Mouse (Mus musculus) right cerebral cortex, adult 2 months (tissue): ENCODE results near the gene 2410002F23Rik.
"Not testable (repeated sequence)": the region's sequence is repeated elsewhere in the genome, so short reads cannot be mapped to it uniquely, and the experiment has no call there.

ENCODE experiments used
- DNase-seq, 2 experiments: peaks; one replicate each; pipeline ENCODE4 v3.0.0; 2021 to 2022; ENCODE audit warnings: low spot score in 2 of 2

Gene 2410002F23Rik

DNA sequence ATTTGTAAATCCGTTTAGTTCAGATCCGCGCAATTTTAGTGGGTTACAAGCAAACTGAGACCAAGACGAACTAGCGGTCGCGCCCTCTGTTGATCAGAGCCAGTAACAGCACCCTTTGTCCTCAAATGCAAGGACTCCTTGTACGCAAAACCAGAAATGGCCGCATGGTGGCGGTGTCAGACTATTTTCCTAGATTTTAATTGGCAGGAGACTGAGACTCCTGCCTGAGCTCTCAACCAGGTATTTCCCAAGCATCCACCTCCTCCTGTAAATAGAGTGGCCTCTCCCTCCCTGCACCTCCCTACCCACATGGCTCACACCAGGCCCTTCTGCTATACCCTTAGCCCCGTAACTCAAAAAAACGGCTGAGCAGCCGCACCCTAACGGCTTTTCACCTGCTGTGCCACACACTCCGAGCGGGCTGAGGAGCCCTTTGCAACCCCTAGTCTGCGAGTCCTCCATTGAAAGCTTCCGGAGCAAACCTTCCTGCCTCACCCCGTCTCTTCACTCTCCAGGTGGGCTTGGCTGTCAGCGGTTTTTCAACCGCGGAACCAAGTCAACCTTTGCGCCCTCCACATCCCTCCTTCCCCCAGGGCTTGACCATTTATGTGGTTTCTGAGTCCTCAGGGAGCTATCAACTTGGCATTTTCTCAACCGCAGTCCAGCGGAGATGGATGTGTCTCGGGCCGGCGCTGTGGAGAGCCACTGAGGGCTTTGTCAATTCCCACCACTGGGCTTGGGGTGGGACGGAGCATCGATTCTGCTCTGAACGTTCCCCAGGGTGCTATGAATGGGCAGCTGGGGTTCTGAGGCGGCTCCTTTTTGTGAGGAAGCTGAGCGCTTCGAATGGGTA lies 16.5 kb downstream of the 2410002F23Rik start:
- peak; percentile 99 for DNase-seq

DNA sequence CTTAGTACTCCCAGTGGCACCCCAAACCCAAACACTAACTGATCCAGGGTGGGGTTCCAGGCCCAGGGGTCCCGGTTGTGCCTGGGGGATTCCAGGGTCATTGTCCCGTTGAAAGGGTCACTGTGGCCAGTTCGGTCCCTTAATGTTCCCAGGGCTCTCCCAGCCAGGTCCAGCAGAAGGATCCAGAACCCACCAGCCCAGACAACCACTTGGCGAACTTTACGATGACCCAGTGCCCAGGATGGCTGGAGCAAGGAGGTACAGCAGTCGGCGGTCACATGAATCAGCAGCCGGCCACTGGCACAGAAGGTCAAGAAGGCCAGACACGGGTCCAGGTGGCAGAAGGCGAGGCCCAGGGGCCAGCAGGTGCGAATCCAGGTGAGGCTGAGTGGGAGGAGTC lies 21.6 kb downstream of the 2410002F23Rik start:
- no peak for DNase-seq

DNA sequence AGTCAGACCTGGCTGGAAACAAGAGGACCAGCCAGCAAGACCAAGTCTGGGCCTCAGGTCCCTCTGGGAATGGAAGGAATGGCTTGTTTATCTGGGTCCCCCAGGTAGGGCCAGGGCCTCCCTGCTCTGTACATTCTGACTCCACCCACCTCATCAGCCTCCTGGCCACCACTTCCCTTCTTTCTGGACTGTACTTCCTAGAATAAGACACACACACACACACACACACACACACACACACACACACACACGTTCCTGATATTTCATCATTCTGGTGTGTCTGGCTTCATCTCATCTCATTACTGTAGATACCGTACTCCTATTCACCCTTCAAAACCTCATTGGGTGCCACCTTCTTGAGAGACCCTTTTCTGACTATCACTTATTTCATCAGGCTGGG lies 22.9 kb downstream of the 2410002F23Rik start:
- DNase-seq, result no peak

DNA sequence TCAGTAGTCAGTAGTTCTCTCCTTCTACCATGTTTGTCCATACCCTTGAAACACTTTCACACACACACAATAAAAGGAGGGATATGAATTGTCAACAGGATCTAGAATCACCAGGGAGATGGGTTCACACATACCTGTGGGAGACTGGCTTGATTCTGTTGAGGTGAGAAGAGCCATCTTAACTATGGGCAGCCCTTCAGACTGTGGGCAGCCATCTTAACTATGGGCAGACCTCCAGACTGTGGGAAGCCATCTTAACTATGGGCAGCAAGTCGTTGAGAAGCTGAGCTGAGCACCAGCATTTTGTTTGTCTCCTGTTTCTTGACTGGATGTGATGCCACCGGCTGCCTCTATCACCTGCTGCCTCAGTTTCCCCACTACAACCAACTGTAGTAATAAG lies 24.8 kb downstream of the 2410002F23Rik start:
- no peak for DNase-seq

DNA sequence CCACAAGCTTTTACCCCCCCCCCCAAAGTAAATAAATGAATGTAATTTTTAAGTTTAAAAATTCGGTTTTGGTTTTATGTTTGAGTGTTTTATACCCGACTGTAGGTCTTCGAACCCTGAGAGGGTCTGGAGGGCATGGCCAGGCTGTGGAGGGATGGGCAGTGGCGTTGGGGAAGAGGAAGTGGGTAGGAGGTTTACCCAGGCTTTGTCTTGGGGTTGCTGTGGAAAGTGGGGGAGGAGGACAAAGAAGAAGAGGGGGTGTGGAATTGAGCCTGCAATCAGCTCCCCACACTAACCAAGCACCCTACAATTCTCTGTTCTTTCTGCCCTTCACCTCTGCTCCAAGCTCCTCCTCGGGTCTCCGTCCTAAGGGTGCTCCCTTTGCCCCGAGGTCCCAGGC lies 26.0 kb downstream of the 2410002F23Rik start:
- no peak for DNase-seq

DNA sequence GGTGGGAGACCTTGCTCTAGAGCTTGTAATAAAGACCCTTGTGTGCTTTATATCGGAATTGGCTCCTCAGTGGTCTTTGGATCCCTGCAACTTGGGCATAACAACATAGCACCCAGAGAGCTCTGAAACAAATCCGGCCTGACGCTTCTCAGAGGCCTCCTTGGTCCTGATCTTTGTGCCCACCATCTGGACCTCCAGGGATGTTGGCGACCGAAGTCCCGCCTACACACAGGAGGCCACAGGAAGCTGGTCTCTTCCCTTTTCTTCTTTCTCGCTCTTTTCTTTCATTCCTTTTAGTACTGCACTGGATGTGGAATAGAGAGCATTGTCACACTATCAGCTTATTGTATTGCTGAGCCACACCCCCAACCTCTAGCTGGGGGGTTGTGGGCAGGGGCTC lies 26.9 kb downstream of the 2410002F23Rik start:
- no peak for DNase-seq

DNA sequence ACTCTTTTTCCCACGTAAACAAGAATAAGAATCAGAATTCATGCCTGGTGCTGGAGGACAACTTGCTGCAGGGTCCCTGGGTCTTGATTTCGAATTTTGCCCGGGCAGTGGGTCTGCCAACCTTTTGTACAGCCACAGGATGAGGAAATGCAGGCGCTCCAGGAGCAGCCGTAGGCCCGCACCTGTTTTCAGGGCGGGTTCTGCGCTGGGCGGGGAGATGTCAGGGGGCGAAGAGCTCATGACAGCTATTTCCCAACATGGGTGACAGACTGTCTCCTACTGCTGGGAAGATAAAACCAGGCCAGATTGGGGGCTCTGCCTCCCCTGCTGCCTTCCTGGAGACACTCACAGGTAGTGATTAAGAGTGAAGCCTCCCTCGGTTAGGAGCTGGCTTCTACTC lies 27.6 kb downstream of the 2410002F23Rik start:
- DNase-seq, result no peak

DNA sequence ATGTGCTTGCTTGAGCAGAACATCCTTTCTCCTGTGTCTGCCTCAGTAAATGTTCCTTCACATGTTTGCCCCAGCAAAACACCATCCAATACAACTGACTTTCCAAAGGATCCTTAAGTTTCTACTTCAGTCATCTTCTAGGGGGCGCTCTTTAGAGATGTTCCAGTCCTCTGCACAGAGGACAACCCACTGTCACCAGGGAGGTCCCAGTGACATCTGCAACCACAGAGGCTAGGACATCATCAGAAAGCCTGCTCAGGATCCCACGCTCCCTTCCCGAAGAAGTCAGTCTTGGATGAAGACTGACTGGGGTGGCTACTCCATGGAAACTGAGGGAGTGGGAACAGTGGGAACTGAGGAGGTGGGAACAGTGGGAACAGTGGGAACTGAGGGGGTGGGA lies 29.0 kb downstream of the 2410002F23Rik start:
- no peak for DNase-seq

DNA sequence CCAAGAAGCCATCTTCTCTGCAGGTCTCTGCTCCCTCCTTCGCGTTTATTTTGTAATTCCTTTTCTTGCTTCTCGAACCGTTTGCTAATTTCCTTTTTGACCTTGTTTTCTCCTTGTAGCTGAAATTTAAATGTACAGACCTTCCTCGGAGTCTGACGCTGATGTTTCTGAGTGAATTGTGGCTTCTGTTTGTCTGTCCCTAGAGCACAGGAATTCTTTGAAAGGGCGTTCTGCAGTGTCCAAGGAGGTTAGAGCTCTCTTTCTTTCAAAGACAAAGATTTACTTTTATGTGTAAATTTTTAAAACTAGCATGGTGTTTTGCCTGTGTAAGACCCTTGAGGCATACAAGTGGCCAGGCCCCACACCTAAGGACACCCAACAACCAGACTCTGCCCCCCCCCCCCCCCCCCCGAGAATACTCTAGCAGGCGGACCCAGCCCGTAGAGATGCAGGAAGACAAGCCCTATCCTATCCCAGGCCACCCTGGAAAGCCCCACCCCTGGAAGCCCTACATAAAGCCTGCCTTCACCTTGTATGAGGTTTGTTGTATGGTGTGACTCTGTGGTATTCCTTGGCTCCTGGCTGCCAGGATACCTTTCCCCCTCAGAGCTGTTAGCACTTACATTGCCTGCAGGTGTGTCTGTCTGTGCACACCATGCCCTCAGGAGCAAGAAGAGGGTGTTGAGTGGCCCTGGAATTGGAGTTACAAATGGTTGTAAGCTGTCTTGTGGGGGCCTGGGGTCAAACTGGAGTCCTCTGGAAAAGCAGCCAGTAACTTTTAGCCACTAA lies 30.1 kb downstream of the 2410002F23Rik start:
- DNase-seq, result no peak

DNA sequence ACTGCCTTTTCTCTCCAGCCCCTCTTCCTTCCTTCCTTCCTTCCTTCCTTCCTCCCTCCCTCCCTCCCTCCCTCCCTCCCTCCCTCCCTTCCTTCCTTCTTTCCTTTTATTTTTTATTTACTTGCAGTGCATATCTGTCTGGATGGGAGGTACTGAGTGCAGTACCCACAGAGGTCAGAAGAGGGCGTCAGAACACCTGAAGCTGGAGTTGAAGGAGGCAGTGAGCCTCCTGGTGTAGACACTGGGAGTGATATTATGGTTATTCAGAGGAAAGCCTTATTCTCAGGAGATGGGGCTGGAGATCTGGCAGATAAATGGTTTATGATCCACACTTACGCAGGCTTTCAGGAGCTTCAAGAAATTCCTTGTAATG lies 30.7 kb downstream of the 2410002F23Rik start:
- peak; percentile 55 to 63 for DNase-seq

DNA sequence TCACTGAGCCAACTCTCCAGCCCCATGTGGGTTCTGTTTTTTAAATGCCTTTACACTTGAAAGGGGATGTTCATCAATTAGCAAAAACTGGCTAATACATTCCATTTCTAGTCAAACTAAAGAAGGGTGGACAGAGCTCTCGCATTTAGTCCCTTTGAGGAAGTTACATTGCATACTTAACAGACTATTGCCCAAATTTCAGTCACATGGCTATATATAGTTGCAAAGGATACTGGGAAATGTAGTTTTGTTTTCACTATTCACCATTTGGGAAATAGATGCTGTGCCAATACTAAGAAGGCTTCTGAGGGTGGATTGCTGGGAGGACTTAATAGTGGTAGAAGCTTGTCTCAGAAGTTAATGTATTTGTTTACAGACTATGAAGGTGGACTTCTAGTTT lies 34.4 kb downstream of the 2410002F23Rik start:
- no peak for DNase-seq

DNA sequence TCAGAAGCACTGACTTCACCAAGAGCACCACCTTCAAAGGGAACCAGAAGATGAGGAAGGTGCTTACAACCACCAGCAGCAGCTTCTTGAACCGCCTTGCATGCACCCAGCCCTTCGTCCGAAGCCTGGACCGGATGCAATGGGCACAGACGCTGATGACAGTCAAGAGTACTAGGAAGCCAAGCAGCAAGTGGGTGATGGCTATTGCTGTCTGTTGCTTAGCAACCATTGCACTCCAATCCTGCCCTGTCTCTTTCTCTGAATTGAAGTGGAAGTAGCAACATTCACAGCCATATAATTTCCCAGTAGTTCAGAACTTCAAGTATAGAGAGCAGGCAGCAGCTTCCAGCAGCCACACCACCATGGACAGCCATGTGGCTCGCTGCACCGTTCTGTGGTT lies 35.1 kb downstream of the 2410002F23Rik start:
- DNase-seq, result peak in 1 of 2 experiments; percentile 28

DNA sequence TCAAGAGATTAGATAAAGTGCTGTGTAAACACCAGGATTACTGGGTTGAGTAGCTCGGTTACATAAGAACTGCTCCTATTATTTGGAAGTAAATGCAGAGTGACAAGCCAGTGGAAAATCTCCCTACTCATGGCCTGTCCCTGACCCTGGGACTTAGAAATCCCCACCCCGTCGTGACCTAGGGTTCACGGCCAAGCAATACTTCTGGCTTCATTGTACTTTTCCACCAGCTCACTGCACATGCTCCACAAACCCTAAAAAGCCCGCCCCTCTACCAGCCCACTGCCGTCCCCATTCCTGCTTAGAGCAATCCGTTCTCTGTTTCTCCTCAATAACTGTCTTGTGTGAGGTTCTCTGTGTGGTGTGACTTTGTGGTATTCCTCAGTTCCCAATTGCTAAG lies 41.2 kb downstream of the 2410002F23Rik start:
- no peak for DNase-seq

DNA sequence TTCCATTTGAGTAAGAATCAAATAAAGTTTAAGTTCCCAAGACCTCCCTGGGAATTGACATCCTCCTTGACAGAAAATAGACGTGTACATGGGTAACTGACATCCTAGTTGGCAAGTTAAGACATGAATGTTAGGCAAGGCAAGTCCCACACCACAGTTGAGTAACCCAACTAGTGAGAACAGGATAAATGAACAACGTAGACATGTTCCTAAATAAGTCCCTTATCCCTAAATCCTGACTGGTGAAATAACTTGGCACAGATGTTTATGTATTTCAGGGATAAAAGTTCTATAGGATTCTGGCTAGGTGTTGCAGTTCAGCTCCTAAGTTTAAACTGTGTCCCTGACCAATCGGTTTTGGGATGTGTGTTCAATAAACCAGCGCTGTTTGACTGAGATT lies 44.5 kb downstream of the 2410002F23Rik start:
- DNase-seq, result no peak

DNA sequence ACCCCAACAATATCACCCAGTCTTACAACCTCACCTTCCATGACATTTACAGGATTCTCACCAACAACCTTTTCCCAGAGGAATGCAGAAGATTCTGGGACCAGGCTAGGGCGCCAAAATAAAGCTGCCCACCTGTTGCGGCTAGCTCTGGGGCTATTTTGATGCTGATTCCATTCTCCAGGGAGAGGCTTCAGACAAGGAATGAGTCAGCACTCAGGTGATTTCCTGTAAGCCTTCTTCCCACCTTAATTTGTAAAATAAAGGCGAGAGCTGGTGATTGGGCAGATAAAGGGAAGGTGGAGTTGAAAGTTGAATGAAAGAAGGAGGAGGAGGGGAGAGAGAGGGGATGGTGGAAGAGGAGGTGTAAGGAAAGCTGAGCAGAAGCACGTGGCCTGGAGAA lies 44.9 kb downstream of the 2410002F23Rik start:
- DNase-seq, result no peak

DNA sequence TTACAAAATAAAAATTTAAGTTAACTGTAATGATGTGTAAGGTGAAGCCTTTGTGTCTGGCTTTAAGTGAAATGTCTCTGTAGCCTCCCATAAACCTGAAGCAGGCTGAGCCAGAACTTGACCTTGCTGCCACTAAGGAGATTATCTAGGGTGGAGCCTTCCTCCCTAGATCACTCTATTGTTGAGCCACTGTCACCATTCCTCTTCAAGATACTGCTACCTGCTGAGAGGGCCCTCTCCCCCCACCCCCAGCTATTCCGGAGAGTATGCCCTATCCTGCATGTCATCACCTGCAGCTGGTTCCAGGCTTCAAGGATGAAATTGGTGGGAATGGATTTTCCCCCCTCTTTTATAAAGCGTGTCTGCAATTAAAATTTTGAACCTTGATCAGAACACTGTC lies 51.0 kb downstream of the 2410002F23Rik start:
- not testable (repeated sequence) for DNase-seq
